Mouse (Mus musculus) adrenal gland, postnatal 14 days (tissue): ENCODE data around the gene Ptpn22. TPM values are rescaled to one million over a fixed set of nuclear protein-coding genes. Genes with fewer than 3 reads are reported as not detected.
"Not testable (repeated sequence)": the region's sequence is repeated elsewhere in the genome, so short reads cannot be mapped to it uniquely, and the experiment has no call there.

ENCODE experiments used
- DNase-seq: peaks from one replicate; pipeline ENCODE4 v3.0.0; 2021; ENCODE audit warnings: mixed read lengths
- long read RNA-seq, 2 experiments: library from polyadenylated mRNA; stranded (forward); transcript quantifications; one replicate each; pipeline ENCODE4 v2.0.0; 2021
- total RNA-seq: library from RNA; stranded (reverse); gene quantifications from 2 replicates; pipeline ENCODE4 v1.2.3, GENCODE M21; 2021

Gene Ptpn22
- total RNA-seq = 1.4 and 7.8 TPM in 2 replicates
- long read RNA-seq, experiment 1 = 0 reads
- long read RNA-seq, experiment 2 = 0 reads

DNA sequence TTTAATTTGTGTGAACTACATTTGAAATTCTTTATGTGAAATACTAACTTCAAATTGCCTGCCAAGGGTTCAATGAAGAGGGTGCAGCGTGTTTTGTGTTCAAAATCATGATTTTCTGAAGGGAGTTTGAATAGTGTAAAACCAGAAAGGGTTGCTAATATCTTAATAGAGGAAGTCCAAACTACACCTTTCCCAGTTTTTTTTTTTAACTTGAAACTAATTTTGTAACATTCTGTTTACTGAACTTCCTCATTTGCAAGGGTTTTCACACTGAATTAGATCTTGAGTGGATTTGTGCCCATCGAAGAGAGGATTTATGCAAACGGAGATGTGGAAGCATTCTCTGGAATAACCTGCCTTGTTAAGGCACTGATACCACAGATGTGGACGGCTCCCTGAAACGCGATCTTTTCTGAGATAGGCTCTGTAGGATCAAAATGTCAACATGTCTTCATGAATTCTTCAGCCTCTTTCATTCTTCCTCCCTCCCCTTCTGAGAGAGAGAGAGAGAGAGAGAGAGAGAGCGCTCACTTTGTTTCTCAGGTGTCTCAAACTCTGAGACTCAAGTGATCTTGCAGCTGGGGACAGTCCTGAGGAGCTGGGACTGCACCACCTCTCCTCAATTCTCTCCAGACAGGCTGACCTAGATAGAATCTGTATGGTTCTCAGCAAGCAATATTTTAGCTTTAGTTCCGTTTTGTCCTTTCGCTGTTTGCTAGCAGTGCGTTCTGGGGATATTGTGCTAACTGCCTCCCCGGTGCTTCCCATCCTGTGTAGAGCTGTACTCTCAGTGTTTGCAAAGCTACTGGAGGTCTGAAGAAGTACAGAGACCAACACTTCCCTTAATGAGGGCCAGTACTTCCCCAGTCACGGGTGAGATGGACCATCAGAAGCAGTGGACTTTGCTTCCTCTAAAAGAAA lies at the start of gene Ptpn22:
TSS of gene Ptpn22 (plus strand) at position 915 of the 921 bp plus-strand sequence.
- DNase-seq = no peak

DNA sequence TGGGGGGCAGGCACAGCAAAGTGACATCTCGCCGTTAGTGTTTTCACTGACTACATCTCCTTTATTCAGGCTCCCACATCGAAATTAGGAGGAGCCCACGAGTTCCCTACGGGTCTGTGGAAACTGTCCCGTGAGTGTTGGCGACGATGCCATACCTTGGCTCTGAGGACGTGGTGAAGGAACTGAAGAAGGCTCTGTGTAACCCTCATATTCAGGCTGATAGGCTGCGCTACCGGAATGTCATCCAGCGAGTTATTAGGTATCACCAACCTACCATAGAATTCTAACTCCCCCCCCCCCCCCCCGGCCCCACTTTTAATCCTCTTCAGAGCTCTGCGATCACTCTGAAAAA lies 49.8 kb upstream of the Ptpn22 start:
- DNase-seq = no peak

DNA sequence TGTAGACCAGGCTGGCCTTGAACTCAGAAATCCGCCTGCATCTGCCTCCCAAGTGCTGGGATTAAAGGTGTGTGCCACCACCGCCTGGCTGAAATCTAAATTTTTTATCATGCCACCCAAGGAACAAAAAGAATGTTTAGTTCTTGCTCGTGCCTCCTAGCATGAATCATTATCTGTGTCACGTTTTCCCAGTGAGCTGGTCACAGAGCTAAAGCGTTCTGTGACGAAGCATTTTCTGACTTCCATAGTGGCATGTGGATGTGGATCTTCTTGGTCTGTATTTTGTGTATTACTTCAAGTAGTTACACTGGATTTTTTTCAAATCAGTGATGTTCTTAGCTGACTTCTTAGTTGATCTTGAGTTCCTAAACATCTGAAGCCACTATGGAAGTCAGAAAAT lies 48.6 kb upstream of the Ptpn22 start:
- no peak for DNase-seq

DNA sequence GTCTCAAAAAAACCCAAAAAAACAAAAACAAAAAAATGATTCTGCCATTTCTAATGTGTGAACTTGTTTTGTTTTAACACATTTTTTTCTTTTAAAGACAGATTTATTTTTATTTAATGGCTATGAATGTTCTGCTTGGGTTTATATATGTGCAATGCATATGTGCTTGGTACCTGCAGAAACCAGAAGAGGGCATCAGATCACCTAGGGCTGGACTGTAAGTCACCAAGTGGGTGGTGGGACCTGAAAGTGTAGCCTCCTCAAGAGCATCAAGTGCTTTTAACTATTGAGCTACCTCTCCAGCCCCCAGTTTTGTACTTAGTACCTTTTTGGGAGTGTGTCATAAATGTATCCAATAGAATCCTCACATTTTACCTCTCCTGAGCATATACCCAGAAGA lies 32.0 kb upstream of the Ptpn22 start:
- no peak for DNase-seq

DNA sequence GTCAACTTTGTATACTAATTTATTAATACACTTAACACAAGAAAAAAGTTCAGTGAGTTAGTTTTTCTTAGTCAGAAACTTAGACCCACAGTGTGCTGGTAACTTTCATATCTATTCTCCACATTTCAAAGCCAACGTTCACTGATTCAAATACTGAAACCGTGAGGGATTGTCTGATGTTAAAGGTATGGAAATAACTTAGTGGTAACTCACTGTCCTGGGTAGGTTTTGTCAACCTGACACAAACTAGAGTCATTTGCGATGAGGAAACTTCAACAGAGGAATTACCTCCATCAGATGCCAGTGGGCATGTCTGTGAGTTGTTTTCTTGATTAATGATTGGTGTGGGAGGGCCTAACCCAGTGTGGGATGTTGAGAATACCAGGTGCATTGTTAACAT lies 30.6 kb upstream of the Ptpn22 start:
- DNase-seq = no peak

DNA sequence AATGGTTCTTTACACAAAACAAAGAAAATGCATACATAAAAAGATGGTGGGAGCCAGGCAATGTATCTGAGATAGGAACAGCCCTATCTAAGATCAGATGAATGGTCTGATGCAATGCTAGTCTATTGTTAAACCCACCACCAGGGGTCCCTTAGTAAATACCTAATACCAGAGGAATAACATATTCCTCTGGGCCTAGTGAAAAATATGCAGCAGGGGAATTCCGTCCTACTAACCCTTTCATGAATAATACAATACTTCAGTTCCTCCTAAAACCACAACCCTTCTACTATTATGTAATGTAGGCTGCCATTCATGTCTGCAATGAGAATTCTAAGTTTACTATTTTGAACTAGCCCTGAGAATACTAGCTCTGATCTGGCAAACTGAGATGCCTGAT lies 28.9 kb upstream of the Ptpn22 start:
- not testable (repeated sequence) for DNase-seq

DNA sequence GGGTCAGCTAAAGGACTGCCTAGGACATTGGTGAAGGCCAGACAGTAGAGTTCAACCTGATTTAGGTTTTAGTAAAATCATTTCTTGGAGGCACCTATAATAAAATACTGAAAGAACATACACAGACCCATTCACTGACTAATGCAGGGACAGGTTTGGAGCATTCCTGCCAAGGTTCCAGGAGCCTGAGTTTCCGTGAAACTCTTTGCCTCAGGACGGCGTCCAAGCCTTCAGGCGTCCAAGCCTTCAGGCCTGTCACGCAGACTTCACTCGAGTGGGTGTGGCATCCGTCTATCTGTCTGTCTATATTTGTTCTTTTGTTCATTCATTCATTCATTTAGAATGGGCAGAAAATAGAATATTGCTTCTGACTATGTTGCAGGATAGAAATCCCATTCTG lies 28.4 kb upstream of the Ptpn22 start:
- DNase-seq = no peak

DNA sequence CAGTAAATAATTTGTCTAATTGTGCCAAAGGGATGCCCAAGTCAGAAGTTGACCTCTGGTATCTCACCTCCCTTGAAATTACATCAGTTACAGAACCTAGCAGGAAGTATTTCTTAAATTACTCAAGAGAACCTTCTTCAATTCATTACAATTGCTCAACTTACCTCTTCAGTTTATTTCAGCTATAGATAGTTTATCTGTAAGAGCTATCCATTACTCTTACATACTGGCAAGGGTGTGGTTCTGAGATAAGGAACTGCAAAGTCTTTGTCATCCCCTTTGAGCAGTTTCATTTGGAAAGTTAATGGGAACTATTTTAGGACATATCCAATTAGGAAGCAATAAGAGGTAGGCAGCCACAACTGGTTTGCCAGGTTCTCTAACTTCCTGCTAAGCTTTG lies 27.2 kb upstream of the Ptpn22 start, which contains the start of gene Bcl2l15:
TSS of gene Bcl2l15 (plus strand) at position 176 of the 400 bp plus-strand sequence.
- no peak for DNase-seq

DNA sequence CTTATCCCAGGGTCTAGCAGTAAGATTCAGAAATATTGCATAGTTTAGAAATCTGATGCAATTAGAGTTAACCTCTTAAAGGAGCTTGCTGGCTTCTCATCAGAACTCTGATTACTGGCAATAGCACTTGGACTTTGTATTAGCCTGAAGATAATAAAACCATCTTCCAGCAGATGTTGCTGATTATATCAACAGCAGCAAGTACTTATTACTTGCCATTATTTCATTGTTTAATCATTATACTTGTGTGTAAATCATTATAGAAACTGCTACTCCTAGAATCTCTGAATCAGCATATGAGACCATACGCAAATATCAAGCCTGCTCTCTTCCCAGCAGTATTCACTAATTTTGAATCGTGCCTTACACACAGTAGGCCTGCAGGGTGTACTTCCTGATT lies 25.6 kb upstream of the Ptpn22 start:
- no peak for DNase-seq

DNA sequence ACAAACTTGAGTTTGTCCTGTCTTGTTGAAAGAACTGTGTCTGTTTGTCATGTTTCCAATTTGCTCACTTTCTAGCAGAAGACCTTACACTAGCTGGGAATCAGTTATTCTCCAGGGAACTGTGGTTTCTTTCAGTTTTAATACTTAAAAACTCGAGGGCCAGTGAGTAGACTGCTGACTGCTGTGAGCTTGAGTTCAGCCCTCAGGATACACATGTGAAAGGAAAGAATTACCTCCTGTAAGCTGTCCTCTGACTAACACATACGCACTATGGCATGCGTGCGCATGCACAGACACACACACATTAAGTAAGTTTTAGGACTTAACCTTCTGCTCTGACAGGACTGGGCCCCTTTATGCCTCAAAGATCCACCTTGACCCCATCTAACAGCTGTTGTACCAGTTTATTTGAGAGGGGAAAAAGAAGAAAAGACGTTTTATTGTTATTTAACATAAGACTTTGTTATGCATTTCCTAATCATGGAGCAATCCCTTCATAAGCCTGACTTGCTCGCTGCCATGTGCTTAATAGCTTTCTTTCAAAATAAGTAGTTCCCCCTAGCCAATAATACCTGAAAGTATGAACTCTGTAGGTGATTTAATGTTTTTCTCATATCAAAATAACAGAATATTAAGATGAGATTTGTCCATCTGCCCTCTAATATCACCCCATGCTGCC lies 24.2 kb upstream of the Ptpn22 start:
- DNase-seq = no peak

DNA sequence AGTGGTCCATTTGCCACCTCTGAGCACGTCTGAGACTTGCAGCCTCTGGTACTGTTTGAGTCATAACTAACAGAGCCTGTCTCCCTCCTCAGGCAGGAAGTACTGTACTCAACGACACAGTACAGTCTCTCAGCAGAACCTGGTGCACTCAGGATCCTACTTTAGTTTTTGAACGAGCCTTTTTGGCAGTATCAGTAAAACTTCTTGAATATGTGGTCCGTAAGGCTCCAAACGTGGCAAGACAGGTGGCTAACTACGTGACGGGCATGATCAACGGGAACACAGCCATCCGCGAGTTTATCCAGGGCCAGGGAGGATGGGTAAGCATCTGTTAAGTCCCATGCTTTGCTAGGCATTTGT lies 23.7 kb upstream of the Ptpn22 start:
- DNase-seq = no peak

DNA sequence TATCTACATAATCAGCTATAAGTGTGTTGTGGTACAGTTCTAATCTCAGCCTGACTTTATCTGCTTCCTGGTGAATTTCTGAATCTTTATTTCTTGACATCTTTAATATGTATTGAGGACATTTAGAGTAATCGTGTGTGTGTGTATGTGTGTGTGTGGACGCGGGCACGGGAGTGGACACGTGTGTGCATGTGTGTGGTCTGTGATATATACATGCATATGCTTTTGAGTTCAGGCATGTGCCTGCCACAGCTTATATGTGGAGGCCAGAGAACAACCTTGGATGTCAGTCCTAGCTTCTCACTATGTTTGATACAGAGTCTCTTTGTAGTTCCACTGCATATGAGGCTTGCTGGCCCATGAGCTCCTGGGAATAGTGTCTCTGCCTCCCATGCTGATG lies 23.1 kb upstream of the Ptpn22 start:
- no peak for DNase-seq

DNA sequence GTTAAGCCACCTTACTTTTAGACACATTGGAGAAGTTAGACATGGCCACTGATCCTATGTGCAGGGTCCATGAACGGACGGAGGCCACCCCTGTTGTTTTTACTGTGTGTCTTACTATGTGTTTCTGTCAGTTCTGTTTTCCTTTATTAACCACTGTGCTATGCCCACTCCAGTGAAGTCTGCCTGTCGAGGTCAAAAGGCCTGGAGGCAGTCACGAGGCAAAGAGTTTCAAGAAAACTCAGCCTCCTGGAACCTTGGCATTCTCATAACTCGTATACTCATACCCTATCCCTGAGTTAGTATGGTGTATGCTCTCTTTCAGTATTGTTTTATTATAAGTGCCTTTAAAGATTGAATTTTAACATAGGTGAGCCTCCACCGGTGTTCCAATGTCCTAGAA lies 19.9 kb upstream of the Ptpn22 start:
- no peak for DNase-seq

DNA sequence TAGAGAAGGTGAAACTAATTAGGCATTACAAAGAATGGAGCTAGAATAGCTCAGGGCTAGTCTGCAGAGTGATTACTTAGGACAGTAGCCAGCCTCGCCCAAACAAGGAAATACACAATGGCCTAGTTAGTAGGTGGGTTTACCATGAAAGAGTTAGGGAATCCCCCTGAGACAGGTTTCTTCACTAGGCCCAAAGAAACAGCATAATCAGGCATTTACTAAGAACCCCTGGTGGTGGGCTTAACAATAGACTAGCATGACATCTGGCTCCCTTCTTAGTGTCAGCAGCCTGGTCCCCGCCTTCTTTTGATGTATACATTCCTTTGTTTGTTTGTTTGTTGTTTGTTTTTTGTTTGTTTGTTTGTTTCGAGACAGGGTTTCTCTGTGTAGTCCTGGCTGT lies 19.4 kb upstream of the Ptpn22 start:
- DNase-seq = not testable (repeated sequence)

DNA sequence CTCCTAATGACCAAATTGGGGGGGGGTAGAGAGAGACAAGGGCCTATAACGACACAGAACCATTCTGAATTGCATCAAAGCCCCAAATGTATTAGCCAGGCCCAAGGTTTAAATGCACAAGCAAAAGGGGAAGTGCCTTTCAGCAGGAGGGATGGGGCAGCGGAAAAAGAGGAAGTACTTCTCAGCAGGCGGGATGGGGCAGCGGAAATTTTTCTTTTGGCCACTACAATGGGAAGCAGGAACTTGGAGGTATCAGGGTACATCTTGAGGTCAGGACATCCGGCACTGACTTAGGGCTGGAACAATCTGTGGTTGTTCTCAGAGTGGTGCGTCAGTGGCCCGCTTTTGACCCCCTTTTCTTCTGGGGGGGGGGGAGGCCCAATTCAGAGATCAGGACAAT lies 18.6 kb upstream of the Ptpn22 start:
- not testable (repeated sequence) for DNase-seq

DNA sequence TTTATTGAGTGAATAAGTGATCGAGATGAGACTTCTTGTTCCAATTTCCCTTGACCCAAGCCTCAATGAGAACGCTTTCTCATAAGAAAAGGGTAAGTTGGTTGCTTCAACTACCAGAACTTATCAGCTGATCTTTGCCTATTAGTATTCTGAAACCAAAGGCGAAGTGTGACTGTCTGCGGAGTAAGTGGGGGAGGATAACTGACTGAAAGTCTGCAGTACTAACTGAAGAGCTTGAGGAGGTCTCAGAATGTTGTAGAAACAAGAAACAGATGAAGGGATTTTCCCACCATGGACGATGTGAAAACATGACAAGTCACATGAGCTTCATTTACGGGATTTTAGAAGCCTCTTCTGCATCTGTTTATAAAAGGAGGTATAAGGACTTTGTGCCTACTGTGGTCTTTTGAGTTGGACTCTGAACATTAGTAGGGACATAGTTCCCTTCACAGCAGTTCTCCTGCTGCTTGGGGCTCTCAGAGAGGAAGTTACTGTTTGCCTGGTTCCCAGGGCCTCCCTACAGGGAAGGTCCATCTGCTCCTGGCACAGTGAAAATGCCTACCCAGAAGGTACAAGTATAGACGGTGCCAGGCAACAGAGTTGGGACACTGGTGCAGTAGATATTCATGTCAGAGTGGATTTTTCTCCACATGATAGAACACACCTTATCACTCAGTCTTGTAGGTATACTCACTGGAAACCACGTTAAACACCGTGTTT lies 8.8 kb upstream of the Ptpn22 start:
- no peak for DNase-seq

DNA sequence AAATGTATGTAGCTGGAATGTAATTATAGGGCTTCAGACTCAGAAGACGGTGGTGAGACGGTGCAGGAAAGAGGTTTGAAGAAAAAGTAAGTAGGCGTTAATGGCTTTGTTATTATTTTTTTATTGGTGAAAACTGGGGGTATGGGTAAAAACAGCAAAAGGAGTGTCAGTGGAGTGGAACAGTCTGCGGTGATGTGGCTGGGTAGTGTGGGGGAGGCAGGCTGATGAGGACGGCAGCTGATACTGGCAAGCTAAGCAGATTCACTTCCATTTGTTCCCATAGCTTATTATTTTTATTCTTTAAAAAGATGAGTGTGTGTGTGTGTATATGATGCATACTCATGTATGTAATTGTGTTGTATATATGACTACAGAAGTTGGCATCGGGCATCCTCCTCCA lies 8.1 kb upstream of the Ptpn22 start:
- no peak for DNase-seq

DNA sequence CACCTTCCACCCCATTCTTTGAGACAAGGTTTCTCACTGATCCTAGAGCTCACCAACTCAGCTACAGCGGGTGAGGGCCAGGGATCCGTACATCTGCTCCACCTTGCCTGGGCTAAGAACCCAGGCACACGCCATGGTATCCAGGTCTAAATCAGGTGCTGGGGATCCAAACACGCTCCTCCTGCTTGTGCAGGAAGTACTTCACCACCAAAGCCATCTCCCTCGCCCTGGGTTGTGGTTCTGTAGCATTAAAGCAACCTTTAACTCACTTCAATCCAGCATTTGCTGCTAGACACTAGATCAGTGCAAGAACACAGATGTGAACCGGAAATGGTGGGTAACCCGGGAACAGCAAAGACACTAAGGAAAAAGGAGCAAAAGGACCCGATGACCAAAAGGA lies 7.7 kb upstream of the Ptpn22 start:
- DNase-seq = no peak

DNA sequence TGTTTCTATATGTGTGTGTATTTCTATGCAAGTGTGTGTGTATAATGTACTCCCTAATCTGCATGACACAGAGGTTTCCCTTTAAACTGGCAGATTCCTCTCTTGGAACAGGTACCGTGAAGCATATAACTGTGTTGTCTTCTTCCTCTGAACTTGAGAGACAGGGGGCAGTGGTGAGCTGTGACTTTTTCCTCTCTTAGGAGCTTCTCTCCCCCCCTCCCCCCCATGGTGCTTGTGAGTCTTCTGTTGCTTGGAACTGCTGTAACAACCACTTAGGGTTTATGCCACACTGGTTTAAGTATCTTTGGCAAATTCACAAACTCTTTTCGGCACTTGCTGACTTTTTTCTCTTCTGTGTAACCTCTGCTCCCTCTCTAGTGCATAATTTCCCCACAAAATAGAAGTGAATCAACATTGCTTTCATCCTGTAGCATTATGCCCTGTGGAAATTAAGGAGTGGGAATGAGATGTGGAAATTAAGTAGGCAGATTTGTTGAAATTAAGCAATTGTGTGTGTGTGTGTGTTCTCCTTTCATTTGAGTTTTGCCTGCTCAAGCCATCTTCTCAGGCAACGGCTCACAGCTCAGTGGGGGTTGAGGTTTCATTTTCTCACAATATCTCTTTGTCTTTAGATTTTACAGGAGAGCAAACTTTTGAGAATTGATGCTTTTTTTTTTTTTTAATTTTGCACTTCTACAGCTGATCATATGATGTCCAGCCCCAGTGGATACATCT lies 6.9 kb upstream of the Ptpn22 start:
- peak; percentile 70 for DNase-seq

DNA sequence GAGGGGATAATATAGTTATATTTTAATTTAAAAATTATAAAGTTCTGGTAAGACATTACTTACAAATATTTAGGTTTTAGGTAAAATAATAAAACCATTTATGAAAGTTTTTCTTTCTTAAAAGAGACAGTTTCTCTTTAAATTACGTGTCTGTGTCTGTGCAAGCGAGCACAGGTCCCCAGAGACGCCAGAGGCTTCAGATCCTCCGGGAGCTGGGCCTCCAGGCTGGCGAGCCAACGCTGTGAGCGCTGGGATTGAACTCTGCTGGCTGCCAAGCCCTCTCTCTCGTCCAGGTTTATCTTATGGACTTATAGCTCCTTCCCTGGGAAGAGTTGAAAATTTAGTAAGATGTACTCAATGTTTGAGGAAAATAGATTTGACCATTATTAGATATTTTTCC lies 5.8 kb upstream of the Ptpn22 start:
- DNase-seq = peak; percentile 57

DNA sequence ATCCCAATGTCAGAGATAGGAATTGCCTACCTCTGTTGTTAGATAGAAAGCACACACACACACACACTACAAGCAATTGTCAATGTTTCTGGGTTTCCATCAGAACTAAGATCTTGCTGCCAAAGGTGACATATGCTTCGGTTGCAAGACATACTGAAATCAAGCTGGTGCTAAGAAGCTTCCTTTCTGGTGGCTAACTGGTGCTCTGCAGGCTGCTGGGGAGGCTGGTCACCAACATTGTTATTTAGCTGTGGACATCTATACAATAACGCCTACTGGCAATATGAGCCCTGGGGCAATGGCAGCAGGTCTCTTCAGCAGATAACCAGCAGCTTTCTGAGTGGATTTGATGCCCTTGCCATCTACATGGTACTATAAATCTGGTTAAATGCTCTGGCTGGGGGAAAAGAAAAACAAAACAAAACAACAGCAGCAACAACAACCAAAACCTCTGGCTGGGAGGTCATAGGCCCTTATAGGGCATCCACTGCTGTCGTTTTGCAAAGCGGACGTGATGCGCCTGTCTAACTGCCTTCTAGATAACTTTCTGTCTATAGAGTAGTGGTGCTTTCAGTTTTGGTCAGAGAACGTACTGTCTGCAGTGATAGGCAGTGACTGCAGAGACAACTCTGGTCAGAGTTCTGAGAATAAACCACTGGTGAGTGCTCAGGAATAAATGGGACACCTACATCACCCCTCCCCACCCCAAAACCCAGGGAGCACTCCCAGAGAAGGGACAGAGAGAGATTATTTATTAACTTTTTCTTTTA lies 2.4 kb upstream of the Ptpn22 start:
- DNase-seq = no peak
